Mouse (Mus musculus): ENCODE measurements around the gene Abcf3.

The Abcf3 gene

GRCm38 (mm10) chr16:20548096-20548948, at the start of gene Abcf3:
TSS of gene Abcf3 (plus strand) at chr16:20548577.
- DNase-seq (ENCODE audit: low spot score), result peak; percentile 97

GRCm38 (mm10) chr16:20498677-20499475, 49.5 kb upstream of the Abcf3 start, which contains the start of gene Eif2b5:
TSS of gene Eif2b5 (plus strand) at chr16:20498817.
- peak; percentile 92 for DNase-seq (ENCODE audit: low spot score)

- DNase-seq (ENCODE audit: low spot score), result no peak
Measured at GRCm38 (mm10) chr16:20506000-20506399, 42.4 kb upstream of the Abcf3 start.

- DNase-seq (ENCODE audit: low spot score), result no peak
Measured at GRCm38 (mm10) chr16:20509349-20509748, 39.0 kb upstream of the Abcf3 start.

GRCm38 (mm10) chr16:20511277-20511847, 37.0 kb upstream of the Abcf3 start:
- no peak for DNase-seq (ENCODE audit: low spot score)

GRCm38 (mm10) chr16:20516032-20516431, 32.3 kb upstream of the Abcf3 start:
- DNase-seq (ENCODE audit: low spot score), result no peak

GRCm38 (mm10) chr16:20516726-20517201, 31.6 kb upstream of the Abcf3 start, which contains the start of gene Dvl3:
TSS of gene Dvl3 (plus strand) at chr16:20516982.
- DNase-seq (ENCODE audit: low spot score), result peak; percentile 80

- no peak for DNase-seq (ENCODE audit: low spot score)
Measured at GRCm38 (mm10) chr16:20517216-20517615, 31.2 kb upstream of the Abcf3 start.

GRCm38 (mm10) chr16:20517701-20518374, 30.5 kb upstream of the Abcf3 start:
- no peak for DNase-seq (ENCODE audit: low spot score)

- DNase-seq (ENCODE audit: low spot score), result no peak
Measured at GRCm38 (mm10) chr16:20523886-20524285, 24.5 kb upstream of the Abcf3 start.

GRCm38 (mm10) chr16:20528779-20529178, 19.6 kb upstream of the Abcf3 start:
- DNase-seq (ENCODE audit: low spot score), result no peak

- no peak for DNase-seq (ENCODE audit: low spot score)
Measured at GRCm38 (mm10) chr16:20529375-20529774, 19.0 kb upstream of the Abcf3 start.

GRCm38 (mm10) chr16:20530941-20531340, 17.4 kb upstream of the Abcf3 start:
- DNase-seq (ENCODE audit: low spot score), result no peak

- DNase-seq (ENCODE audit: low spot score), result no peak
Measured at GRCm38 (mm10) chr16:20534617-20535295, 13.6 kb upstream of the Abcf3 start.

GRCm38 (mm10) chr16:20535296-20536080, 12.9 kb upstream of the Abcf3 start, which contains the start of gene Ap2m1:
TSS of gene Ap2m1 (plus strand) at chr16:20535478.
- DNase-seq (ENCODE audit: low spot score), result peak; percentile 98

- DNase-seq (ENCODE audit: low spot score), result no peak
Measured at GRCm38 (mm10) chr16:20536081-20536665, 12.2 kb upstream of the Abcf3 start.

- DNase-seq (ENCODE audit: low spot score), result no peak
Measured at GRCm38 (mm10) chr16:20537071-20537471, 11.3 kb upstream of the Abcf3 start.

GRCm38 (mm10) chr16:20537601-20538320, 10.6 kb upstream of the Abcf3 start:
- no peak for DNase-seq (ENCODE audit: low spot score)

- no peak for DNase-seq (ENCODE audit: low spot score)
Measured at GRCm38 (mm10) chr16:20539649-20540048, 8.7 kb upstream of the Abcf3 start.

All from left cerebral cortex, adult 11 months (tissue).